Mouse (Mus musculus): ENCODE measurements at regions not wholly inside any gene's neighbourhood (a gene's known extent, or its start where the extent isn't known, plus 50 kb on each side); places are given as distances from the start of the nearest gene placed in this dataset.

- DNase-seq: no peak
Observed at GRCm38 (mm10) chr9:31582947-31583346, 118.7 kb upstream of the Tmem45b start.

DNA sequence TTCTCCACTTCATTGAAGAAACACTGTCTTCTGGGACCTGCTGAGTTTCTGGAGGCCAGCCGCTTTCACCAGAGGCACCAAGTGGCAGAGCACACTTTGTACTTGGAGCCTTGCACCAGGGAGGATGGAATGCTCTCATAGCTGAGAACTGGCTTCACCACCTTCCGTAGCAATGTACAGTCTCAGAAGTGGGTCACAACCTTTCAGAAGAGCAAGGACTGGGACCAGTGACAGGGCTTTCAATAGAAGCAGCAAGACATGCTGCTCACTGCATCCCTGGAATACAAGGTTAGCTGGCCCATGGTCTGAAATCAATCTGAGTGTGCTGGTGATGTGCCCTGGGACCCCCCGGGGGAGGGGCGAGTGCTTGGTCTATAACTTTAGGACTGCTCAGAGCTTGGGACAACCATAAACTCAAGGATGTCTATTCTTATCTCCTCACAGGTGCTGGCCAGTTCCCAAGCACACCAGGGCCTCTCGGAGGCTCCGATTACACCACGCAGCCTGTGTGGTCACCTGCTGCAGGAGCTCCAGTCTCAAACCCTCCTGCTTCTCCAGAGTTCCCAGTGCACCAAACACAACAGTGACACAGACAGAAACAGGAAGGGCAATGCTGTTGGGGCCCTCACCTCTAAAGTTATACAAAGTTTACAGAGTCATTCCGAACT, 114.4 kb upstream of the Tmem45b start:
- peak; percentile 13 for DNase-seq

- peak; percentile 43 for DNase-seq
Observed at GRCm38 (mm10) chr9:31577066-31577465, 112.8 kb upstream of the Tmem45b start.

- no peak for DNase-seq
Observed at GRCm38 (mm10) chr9:31567029-31567428, 102.8 kb upstream of the Tmem45b start.

GRCm38 (mm10) chr9:31566257-31567007, 102.2 kb upstream of the Tmem45b start:
- peak; percentile 47 for DNase-seq

GRCm38 (mm10) chr9:31564996-31565773, 100.9 kb upstream of the Tmem45b start:
- peak; percentile 61 for DNase-seq

DNA sequence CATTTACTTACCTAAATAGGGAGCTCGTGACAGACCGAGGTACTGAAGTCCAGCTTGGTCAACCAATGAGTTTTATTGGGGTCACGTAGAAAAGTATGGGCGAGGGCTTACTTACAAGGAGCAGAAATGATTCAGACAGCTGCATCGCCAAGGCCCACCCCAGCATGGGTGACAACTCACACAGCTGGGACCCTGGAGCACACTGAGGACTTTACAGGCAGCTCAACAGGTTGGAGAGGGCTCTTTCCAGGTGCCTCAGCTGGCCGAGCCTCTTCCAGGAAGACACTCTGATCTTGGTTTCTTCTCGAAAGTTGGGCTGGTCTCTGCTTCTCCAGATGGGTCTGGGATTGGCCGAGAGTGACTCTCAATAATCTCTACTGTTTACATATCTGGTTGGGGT, 99.3 kb upstream of the Tmem45b start:
- no peak for DNase-seq

GRCm38 (mm10) chr9:31560226-31560556, 95.9 kb upstream of the Tmem45b start:
- no peak for DNase-seq

GRCm38 (mm10) chr9:31559506-31560225, 95.4 kb upstream of the Tmem45b start:
- DNase-seq: peak; percentile 66

GRCm38 (mm10) chr9:31543691-31544052, 79.4 kb upstream of the Tmem45b start:
- DNase-seq: no peak

- DNase-seq: peak; percentile 86
Observed at GRCm38 (mm10) chr9:31542909-31543690, 78.8 kb upstream of the Tmem45b start.

DNA sequence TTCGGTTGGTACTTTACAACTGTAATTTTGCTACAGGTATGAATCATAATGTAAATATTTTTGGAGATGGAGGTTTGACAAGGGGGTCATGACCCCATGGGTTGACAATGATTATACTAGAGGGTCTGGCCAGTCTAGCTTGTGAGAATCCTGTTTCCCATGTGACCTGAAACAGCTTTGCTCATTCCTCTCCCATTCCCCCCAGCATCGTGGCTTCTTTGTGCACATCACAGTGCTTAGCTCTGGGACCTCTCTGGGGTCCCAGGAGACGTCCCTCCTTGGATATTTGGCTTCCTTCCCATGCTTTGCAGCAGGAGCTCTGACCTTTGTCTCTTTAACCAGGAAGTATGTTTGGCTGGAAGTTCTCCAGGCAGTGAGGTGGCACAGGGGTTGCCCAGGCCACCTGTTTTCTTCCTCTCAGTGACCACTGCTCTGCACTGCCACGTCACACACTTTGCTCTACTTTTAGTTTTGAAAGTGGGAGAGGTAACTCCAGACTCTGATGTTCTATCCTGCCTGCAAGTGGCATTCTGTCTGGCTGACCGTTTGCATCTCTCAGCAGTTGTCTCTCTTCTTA, 77.4 kb upstream of the Tmem45b start:
- DNase-seq: no peak

DNA sequence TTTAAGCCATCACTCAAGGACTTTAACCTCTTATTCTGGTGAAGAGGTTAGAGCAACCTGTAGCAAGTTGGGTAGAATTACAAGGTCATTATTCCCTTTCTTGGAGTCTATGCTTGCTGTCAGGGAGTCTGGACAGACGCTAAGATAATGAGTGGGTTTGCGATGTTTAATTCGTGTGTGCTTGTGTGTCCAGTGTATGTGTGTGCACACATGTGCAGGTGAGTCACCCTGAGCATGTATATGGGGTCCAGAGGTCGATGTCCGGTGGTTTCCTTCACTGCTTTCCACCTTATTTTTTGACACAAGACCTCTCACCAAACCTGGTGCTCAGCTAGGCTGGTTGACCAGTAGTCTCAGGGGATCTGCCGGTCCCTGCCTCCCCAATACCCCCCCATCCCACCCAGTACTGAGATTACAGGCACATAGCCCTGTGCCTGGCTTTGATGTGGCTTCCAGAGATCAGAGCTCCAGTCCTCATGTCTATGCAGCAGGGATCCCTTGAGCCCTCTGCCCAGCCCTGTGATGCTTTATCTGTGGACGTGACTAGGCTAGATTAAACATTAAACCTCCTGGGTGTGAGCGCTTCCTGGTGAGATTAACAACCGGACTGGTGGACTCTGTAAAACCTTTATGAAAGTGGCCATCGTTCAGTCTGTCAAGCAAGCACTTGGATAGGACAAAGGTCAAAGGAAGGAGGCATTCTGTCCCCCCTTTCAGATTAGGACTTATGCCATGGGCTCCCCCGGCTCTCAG, 74.4 kb upstream of the Tmem45b start:
- no peak for DNase-seq

- DNase-seq: no peak
Observed at GRCm38 (mm10) chr9:31529021-31529420, 64.8 kb upstream of the Tmem45b start.

- no peak for DNase-seq
Observed at GRCm38 (mm10) chr9:31527216-31527615, 63.0 kb upstream of the Tmem45b start.

Measured in gastrocnemius, postnatal 10 days (tissue).